Mouse (Mus musculus) B cell, adult 2 months (primary cell): ENCODE data around the gene Cyp2c68.
"Not testable (repeated sequence)": the region's sequence is repeated elsewhere in the genome, so short reads cannot be mapped to it uniquely, and the experiment has no call there.

ENCODE experiments used
- DNase-seq, 2 experiments: peaks; one replicate each; pipeline ENCODE4 v3.0.0; 2022

Gene Cyp2c68

DNA sequence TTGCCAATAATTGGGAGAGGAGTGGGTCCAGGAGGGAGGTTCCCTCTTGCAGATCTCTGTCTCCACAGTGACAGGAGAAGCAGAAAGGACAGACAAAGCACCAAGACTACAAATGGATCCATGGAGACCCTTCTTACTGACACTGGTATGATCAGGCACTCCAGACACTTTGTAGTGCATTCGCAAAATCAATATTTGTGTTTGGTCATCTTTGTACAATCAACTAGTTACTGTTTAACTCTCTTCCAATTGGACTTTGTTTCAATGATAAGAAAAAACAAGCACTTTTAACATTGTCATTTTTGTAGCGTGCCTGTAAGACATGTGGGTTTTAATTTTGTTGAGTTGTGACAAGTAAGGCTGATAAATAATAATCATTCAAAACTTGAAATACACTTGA, at the start of gene Cyp2c68:
Gene Cyp2c68 (minus strand): TSS at position 135 of the 400 bp plus-strand sequence.
- no peak for DNase-seq

DNA sequence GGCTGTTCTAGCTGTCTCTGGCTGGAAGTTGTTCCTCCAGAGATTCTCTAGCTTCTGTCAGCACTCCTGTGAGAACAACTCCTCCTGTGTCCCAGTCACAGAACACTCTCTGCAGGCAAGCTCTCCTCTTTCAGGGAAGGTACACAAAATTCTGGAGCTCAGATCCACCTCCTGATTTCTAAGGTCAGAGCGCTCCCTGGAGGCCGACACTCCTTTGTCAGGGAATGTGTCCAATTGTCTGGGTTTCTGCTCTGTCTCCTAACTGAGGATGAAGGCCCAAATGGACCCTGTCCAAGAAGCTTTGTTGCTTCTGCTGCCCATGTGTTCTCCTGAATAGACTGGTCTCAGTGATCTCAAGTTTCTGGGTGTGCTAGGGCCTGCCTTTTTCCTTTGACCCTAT, 44.6 kb upstream of the Cyp2c68 start:
- not testable (repeated sequence) for DNase-seq

DNA sequence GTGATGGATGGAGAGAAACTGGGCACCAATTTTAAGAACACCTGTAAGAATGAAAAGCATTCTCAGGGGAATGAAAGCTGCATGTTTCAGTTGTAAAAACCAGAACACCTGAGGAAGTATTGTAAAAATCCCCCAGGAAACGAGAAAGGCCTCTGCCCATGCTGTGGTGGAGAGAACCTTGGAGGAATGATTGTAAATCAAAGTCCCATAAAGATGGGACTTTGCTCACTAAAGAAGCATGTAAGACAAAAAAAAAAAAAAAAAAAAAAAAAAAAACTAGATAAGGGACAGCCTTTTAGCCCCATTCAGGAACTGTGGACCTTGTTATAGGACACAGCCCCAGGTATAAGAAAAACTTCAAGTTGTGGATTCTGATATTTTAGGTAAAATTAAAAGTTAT, 4.5 kb upstream of the Cyp2c68 start:
- DNase-seq, result no peak

DNA sequence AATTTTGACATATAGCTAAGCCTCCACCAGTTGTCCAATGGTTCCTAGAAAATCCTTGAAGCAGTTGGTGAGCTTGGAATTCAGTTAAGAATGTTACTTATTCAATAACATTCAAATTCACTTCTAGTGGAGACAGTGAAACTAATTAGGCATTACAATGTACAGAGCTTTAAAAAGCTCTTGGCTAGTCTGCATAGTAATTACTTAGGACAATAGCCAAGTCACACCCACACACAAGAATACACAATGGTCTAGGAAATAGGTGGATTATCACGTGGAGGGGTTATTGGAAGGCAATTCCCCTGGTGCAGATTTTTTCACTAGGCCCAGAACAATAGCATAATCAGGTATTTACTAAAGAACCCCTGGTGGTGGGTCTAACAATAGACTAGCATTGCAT, 3.5 kb upstream of the Cyp2c68 start:
- DNase-seq, result not testable (repeated sequence)

DNA sequence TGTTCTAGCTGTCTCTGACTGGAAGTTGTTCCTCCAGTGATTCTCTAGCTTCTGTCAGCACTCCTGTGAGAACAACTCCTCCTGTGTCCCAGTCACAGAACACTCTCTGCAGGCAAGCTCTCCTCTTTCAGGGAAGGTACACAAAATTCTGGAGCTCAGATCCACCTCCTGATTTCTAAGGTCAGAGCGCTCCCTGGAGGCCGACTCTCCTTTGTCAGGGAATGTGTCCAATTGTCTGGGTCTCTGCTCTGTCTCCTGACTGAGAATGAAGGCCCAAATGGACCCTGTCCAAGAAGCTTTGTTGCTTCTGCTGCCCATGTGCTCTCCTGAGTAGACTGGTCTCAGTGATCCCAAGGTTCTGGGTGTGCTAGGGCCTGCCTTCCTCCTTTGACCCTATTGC, 29.7 kb downstream of the Cyp2c68 start:
- not testable (repeated sequence) for DNase-seq

DNA sequence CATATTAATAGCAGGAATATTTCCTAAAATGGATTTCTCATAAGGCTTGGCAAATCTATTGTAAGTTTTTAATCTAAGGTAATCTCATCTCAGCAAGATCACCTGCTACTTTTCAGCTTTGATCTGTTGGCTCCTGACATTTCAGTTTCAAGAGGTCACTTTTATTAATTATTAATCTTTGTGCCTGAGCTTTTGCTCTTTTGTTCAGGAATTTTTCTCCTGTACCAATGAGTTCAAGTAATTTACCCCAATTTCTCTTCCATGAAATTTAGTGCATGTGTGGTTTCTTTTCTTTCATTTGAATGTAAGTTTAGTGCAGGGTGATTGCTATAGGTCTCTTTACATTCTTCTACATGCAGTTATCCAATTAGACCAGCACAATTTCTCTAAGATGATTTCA, 75.2 kb downstream of the Cyp2c68 start:
- DNase-seq, result not testable (repeated sequence)

DNA sequence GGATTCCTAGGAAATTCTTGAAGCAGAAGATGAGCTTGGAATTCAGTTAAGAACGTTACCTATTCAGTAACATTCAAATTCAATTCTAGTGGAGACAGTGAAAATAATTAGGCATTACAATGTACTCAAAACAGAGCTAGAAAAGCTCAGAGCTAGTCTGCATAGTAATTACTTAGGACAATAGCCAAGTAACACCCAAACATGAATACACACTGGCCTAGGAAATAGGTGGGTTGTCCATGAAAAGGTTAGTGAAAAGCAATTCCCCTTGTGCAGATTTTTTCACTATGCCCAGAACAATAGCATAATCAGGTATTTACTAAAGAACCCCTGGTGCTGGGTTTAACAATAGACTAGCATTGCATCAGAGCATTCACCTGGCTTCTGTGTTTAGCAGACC, 88.5 kb downstream of the Cyp2c68 start:
- no peak for DNase-seq

DNA sequence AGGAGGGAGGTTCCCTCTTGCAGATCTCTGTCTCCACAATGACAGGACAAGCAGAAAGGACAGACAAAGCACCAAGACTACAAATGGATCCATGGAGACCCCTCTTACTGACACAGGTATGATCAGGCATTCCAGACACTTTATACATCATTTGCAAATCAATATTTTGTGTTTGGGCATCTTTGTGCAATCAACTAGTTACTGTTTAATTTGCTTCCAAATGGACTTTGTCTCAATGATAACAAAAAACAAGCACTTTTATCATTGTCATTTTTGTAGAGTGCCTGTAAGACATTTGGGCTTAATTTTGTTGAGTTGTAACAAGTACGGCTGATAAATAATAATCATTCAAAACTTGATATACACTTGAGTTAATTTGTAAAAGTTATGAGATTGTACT, 91.9 kb downstream of the Cyp2c68 start, which contains the start of gene Cyp2c67:
Gene Cyp2c67 (minus strand): TSS at position 114 of the 400 bp plus-strand sequence.
- no peak for DNase-seq

DNA sequence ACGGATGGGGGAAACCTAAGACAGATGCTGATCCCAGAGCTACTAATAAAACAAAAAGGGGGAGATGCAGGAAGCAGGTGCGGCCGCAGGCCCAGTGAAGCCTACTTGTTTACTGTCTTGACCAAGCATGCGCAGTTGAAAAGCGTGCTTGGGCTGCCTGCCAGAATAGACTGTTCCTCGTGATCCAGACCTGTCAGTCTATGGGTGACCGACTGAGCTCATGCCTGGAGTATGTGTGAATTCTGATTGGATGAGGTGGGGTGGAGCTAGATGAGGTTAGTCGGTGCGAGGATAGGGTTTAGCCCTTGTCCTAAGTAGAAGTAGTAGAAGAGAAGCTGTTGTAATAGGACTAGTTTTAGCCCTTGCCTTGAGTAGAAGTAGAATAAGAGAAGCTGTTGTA, 93.3 kb downstream of the Cyp2c68 start:
- no peak for DNase-seq

DNA sequence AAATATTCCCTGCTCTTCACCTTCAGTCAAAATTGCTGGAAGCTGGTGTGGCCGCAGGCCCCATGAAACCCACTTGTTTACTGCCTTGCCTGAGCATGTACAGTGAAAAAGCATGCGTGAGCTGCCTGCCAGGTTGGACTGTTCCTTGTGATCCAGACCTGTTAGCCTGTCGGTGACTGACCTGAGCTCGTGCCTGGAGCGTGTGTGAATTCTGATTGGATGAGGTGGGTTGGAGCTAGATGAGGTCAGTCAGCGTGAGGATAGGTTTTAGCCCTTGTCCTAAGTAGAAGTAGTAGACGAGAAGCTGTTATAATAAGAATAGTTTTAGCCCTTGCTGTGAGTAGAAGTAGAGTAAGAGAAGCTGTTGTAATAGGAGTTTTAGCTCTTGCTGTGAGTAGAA, 96.3 kb downstream of the Cyp2c68 start:
- DNase-seq, result not testable (repeated sequence)
